Mouse (Mus musculus): Measurements from ENCODE around the gene Mical2. TPM values are rescaled to one million over a fixed set of nuclear protein-coding genes. Genes with fewer than 3 reads are reported as not detected.

Mical2 gene
- polyA plus RNA-seq, 1 experiment from 2014 or later, result 1.2 TPM

DNA sequence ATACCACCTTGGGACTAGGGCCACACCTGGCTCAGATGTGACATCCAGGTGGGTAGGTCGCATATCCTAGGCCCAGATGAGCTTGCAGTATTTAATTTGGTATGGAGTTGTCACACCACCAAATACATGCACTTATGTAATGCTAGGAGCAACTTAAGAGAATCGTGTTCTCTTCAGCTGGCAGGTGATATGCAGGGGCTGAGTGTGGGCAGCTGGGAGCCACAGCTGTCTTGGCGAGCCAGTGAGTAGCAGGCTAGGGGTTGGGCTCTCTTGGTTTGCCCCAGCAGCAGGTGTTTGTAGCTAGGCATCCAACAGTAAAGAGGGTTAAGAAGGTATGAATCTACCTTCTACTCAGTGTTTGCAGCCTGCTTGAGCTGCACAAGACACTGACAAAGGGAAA lies 49.4 kb downstream of the Mical2 start:
- Histone ChIP-seq H3K4me3 (ENCODE audit: low read depth, low read length) (no peak overlapping the region), H3K9ac (ENCODE audit: low read length) (no peak overlapping the region), H3K27ac (ENCODE audit: low read depth, low read length) (no peak overlapping the region), H3K27me3 (ENCODE audit: control insufficient read depth, insufficient read depth, low read length) (no peaks in the 10 kb centered on the region), H3K4me1 (ENCODE audit: control insufficient read depth, insufficient read depth, low read length) (no peaks in the 10 kb centered on the region), H3K9me3 (ENCODE audit: control insufficient read depth, low read length) (no peaks in the 10 kb centered on the region), H3K36me3 (ENCODE audit: control insufficient read depth, insufficient read depth, low read length) (no peaks in the 10 kb centered on the region), H3K4me2 (no peak overlapping the region)
- ATAC-seq (ENCODE audit: low FRiP score), result no peak
- WGBS, result 80% methylated on average over 3 of the region's 3 CpGs
- no peak for DNase-seq (ENCODE audit: low spot score, missing footprints)

DNA sequence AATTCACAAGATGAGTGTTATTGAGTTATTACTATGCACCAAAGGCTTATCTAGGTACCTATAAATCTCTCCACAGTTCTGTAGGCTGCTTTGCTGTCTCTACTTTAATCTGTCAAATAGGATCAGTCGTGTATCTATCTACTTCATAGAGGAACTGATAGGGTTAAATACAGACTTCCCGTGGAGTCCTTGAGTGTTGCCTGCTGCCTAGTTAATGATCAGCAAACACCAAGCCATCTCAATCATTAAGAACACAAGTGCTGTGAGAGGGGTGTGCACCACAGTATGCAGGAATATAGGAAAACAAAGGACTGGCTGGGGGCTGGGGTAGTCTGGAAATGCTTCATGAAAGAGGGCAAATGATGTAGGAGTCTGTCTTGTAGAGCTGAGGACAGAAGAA lies 50.2 kb downstream of the Mical2 start:
- no peaks in the 10 kb centered on the region for H3K9me3 ChIP-seq (ENCODE audit: control insufficient read depth, low read length)
- H3K4me2 ChIP-seq, result no peak overlapping the region
- no peak for ATAC-seq (ENCODE audit: low FRiP score)
- no peak for DNase-seq (ENCODE audit: low spot score, missing footprints)
- H3K4me3 ChIP-seq (ENCODE audit: low read depth, low read length), result no peak overlapping the region
- no peaks in the 10 kb centered on the region for H3K4me1 ChIP-seq (ENCODE audit: control insufficient read depth, insufficient read depth, low read length)
- WGBS, result 65% methylated on average over 2 of the region's 2 CpGs
- H3K36me3 ChIP-seq (ENCODE audit: control insufficient read depth, insufficient read depth, low read length), result no peaks in the 10 kb centered on the region
- H3K27ac ChIP-seq (ENCODE audit: low read depth, low read length), result no peak overlapping the region
- H3K9ac ChIP-seq (ENCODE audit: low read length), result no peak overlapping the region
- H3K27me3 ChIP-seq (ENCODE audit: control insufficient read depth, insufficient read depth, low read length), result no peaks in the 10 kb centered on the region

DNA sequence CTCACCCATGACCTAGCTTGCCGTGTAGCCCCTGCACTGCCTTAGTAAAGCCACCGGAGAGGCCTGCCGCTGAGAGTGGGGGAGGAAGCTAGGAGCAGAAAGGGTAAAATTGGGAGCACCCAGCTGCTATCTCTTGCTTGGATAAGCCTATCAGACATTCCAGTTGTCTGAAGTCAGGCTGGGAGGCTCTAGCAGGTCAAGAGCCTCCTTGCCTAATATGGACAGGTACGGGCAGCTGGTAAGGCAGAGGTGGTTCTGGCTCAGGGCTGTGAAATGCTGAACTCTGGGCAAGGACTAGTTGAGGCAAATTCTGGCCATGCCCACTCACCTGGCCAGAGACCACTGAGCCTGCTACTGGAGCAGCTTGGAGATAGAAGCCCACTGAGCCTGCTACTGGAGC lies 51.2 kb downstream of the Mical2 start:
- Histone ChIP-seq H3K9ac (ENCODE audit: low read length) (no peak overlapping the region), H3K4me2 (no peak overlapping the region), H3K4me1 (ENCODE audit: control insufficient read depth, insufficient read depth, low read length) (no peaks in the 10 kb centered on the region), H3K36me3 (ENCODE audit: control insufficient read depth, insufficient read depth, low read length) (no peaks in the 10 kb centered on the region), H3K9me3 (ENCODE audit: control insufficient read depth, low read length) (no peaks in the 10 kb centered on the region), H3K4me3 (ENCODE audit: low read depth, low read length) (no peak overlapping the region), H3K27me3 (ENCODE audit: control insufficient read depth, insufficient read depth, low read length) (no peaks in the 10 kb centered on the region), H3K27ac (ENCODE audit: low read depth, low read length) (no peak overlapping the region)
- no peak for DNase-seq (ENCODE audit: low spot score, missing footprints)
- no peak for ATAC-seq (ENCODE audit: low FRiP score)
- 88% methylated on average over 4 of the region's 4 CpGs for WGBS

DNA sequence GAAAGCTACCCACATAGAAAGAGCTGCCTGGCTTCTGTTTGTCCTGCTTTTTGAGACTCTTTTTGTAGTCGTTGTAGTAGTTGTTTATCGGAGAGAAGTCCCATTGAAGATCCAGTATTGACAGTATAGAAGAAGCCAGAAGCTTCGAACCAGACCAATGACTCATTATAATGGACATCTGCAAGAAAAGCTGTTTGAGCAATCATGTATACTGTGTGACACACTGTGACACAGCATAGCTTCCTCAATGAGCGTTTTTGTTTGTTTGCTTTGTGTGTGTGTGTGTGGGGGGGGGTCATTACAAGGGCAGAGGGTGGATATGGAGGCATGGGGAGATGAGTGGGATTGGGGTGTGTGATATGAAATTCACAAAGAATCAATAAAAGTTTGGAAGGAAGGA lies 53.0 kb downstream of the Mical2 start:
- no peak for ATAC-seq (ENCODE audit: low FRiP score)
- no peaks in the 10 kb centered on the region for H3K36me3 ChIP-seq (ENCODE audit: control insufficient read depth, insufficient read depth, low read length)
- H3K4me3 ChIP-seq (ENCODE audit: low read depth, low read length), result no peak overlapping the region

DNA sequence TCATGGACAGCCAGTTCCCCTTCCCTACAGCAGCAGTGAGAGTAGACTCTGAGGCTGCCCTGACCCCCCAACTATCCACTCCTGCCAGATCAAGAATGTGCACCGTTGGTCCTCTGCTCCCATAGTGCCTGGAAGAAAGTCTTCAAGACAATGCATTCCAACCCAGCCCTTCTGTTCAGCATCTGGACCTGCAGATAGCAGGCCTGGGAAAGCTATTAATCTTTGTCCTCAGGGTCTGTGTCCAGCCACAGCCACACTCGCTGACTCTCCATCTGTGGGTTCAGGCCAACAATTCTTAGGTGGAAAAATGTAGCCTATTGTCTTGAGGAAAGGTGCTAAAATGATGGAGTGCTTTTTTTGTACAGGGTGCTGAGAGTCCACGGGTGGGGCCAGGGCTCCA lies 54.8 kb downstream of the Mical2 start:
- Histone ChIP-seq H3K9ac (ENCODE audit: low read length) (no peak overlapping the region), H3K4me3 (ENCODE audit: low read depth, low read length) (no peak overlapping the region), H3K4me2 (no peak overlapping the region), H3K36me3 (ENCODE audit: control insufficient read depth, insufficient read depth, low read length) (no peaks in the 10 kb centered on the region), H3K27me3 (ENCODE audit: control insufficient read depth, insufficient read depth, low read length) (no peaks in the 10 kb centered on the region), H3K9me3 (ENCODE audit: control insufficient read depth, low read length) (no peaks in the 10 kb centered on the region), H3K4me1 (ENCODE audit: control insufficient read depth, insufficient read depth, low read length) (no peaks in the 10 kb centered on the region), H3K27ac (ENCODE audit: low read depth, low read length) (no peak overlapping the region)
- ATAC-seq (ENCODE audit: low FRiP score), result no peak
- DNase-seq (ENCODE audit: low spot score, missing footprints), result no peak
- WGBS, result 69% methylated on average over 3 of the region's 3 CpGs

More for the DNA sequence above, 53.0 kb downstream of the Mical2 start:
- WGBS, result 64% methylated on average over 4 of the region's 4 CpGs
- H3K9me3 ChIP-seq (ENCODE audit: control insufficient read depth, low read length), result no peaks in the 10 kb centered on the region
- no peak overlapping the region for H3K9ac ChIP-seq (ENCODE audit: low read length)
- H3K27ac ChIP-seq (ENCODE audit: low read depth, low read length), result no peak overlapping the region
- no peak overlapping the region for H3K4me2 ChIP-seq
- no peaks in the 10 kb centered on the region for H3K4me1 ChIP-seq (ENCODE audit: control insufficient read depth, insufficient read depth, low read length)
- DNase-seq (ENCODE audit: low spot score, missing footprints), result no peak
- H3K27me3 ChIP-seq (ENCODE audit: control insufficient read depth, insufficient read depth, low read length), result no peaks in the 10 kb centered on the region

DNA sequence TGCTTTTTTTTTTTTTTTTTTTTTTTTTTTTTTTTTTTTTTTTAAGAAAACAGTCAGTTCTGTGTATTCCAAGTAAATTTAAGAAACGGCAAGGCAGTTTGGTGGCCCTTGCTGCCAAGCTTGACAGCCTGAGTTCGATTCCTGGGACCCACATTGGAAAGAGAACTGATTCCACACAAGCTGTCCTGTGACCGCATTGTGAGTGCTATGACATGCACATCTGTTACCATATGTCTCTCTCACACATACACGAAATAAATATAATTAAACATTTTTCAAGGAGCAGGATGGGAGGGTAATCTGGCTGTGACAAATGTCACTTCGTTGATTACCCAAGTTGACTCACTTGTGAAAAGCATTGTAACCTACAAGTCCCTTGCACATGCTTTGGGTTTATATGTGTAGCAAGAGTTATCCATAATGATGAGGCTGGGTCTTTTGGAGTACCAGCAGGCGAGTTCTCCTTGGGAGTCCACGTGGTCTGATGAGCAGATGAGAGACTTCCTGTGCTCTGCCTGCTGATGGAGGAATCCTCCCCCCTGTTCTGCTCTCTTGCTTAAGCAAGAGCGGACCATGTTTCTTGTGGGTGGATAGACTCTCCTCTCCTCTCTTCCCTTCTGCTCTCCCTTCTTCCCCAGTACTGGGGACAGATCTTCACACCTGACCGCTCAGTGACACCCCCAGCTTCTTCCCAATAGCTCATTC lies 58.1 kb downstream of the Mical2 start:
- no peak overlapping the region for H3K27ac ChIP-seq (ENCODE audit: low read depth, low read length)
- H3K27me3 ChIP-seq (ENCODE audit: control insufficient read depth, insufficient read depth, low read length), result no peaks in the 10 kb centered on the region
- ATAC-seq (ENCODE audit: low FRiP score) (no peak), DNase-seq (ENCODE audit: low spot score, missing footprints) (no peak)
- H3K4me2 ChIP-seq, result no peak overlapping the region
- H3K9me3 ChIP-seq (ENCODE audit: control insufficient read depth, low read length), result no peaks in the 10 kb centered on the region
- H3K36me3 ChIP-seq (ENCODE audit: control insufficient read depth, insufficient read depth, low read length), result no peaks in the 10 kb centered on the region
- no peak overlapping the region for H3K9ac ChIP-seq (ENCODE audit: low read length)
- no peaks in the 10 kb centered on the region for H3K4me1 ChIP-seq (ENCODE audit: control insufficient read depth, insufficient read depth, low read length)
- H3K4me3 ChIP-seq (ENCODE audit: low read depth, low read length), result no peak overlapping the region
- WGBS, result 83% methylated on average over 9 of the region's 9 CpGs

DNA sequence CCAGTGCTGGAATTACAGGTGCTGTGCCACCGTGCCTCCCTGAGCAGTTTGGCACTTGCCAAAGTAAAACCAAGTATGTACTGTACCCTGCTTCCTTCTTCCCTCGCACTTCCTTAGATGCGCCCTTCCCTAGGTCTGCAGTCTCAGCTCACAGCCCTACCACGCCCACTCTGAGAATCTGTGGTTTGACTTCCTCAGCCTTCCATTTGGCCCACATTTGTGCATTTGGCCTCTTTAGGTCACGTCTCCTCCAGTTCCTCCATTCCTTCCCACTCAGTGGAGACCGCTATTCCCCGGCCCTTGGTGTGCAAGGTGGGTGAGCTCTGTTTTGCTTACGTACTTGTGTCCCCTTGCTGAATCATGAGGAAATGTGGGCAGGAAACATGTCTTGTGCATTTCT lies 59.9 kb downstream of the Mical2 start:
- H3K9ac ChIP-seq (ENCODE audit: low read length), result no peak overlapping the region
- no peak overlapping the region for H3K27ac ChIP-seq (ENCODE audit: low read depth, low read length)
- no peaks in the 10 kb centered on the region for H3K36me3 ChIP-seq (ENCODE audit: control insufficient read depth, insufficient read depth, low read length)
- no peak overlapping the region for H3K4me3 ChIP-seq (ENCODE audit: low read depth, low read length)
- H3K9me3 ChIP-seq (ENCODE audit: control insufficient read depth, low read length), result no peaks in the 10 kb centered on the region
- no peaks in the 10 kb centered on the region for H3K27me3 ChIP-seq (ENCODE audit: control insufficient read depth, insufficient read depth, low read length)
- ATAC-seq (ENCODE audit: low FRiP score) (no peak), DNase-seq (ENCODE audit: low spot score, missing footprints) (no peak)
- 89% methylated on average over 8 of the region's 8 CpGs for WGBS
- H3K4me2 ChIP-seq, result no peak overlapping the region
- no peaks in the 10 kb centered on the region for H3K4me1 ChIP-seq (ENCODE audit: control insufficient read depth, insufficient read depth, low read length)

DNA sequence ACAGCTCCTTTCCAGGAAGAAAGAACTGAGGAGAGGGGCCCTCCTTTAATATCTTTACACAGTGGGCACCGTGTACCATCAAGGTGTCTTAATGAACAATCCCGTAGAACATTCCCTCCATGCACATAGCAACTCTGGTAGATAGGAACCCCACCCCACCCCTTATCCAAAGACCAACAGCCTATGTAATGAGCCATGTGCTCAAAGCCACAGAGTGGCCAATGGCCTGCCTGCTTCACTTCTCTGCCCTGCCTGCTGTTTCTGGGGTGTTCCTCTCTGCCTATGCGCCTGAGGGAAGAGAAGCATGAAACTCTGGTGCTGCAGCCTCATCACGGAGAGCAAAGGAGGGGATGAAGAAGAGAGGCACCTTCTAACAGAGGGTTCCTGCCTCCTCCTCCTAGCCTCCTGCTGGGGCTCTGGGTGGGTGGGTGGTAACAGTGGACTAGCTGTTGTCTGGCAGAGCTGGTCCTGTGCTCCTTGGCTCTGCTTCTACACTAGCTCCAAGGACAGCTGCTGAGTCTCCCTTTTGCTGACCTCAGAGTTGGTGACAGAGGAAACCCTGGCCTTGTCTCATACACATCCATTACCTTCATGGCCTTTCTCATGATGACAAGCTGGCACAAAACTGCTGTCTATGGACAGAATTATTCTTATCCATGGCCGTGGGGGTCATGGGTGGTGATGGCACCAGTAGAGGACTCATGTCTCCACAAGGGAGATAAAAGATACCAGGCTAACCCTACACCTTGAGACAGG lies 62.9 kb downstream of the Mical2 start:
- no peak overlapping the region for H3K27ac ChIP-seq (ENCODE audit: low read depth, low read length)
- WGBS, result 92% methylated on average over 5 of the region's 5 CpGs
- no peak overlapping the region for H3K9ac ChIP-seq (ENCODE audit: low read length)
- ATAC-seq (ENCODE audit: low FRiP score) (no peak), DNase-seq (ENCODE audit: low spot score, missing footprints) (no peak)
- no peak overlapping the region for H3K4me2 ChIP-seq
- no peaks in the 10 kb centered on the region for H3K27me3 ChIP-seq (ENCODE audit: control insufficient read depth, insufficient read depth, low read length)
- H3K4me3 ChIP-seq (ENCODE audit: low read depth, low read length), result no peak overlapping the region
- H3K4me1 ChIP-seq (ENCODE audit: control insufficient read depth, insufficient read depth, low read length), result no peaks in the 10 kb centered on the region
- no peaks in the 10 kb centered on the region for H3K9me3 ChIP-seq (ENCODE audit: control insufficient read depth, low read length)
- no peaks in the 10 kb centered on the region for H3K36me3 ChIP-seq (ENCODE audit: control insufficient read depth, insufficient read depth, low read length)

DNA sequence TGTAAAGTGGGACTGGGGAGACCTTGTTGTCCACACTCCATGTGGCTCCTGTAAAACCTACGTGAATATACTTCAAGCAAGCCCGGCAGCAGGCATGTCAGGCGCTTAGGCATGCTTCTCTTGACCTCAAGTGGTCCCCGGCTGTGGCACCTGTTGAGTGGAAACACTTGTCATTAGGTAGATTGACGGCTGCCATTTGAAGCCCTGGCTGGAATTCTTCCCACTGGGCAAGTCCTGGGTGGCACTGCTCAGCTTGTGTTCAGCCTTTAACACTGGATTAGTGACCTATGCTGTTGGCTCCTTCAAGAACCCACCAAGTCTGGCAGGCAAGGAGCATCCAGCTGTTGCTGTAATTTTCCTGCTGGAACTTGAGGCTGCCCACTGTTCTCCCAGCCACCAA lies 63.9 kb downstream of the Mical2 start:
- H3K4me1 ChIP-seq (ENCODE audit: control insufficient read depth, insufficient read depth, low read length), result no peaks in the 10 kb centered on the region
- no peak overlapping the region for H3K9ac ChIP-seq (ENCODE audit: low read length)
- ATAC-seq (ENCODE audit: low FRiP score), result no peak
- DNase-seq (ENCODE audit: low spot score, missing footprints), result no peak
- H3K27me3 ChIP-seq (ENCODE audit: control insufficient read depth, insufficient read depth, low read length), result no peaks in the 10 kb centered on the region
- no peaks in the 10 kb centered on the region for H3K9me3 ChIP-seq (ENCODE audit: control insufficient read depth, low read length)
- no peak overlapping the region for H3K4me3 ChIP-seq (ENCODE audit: low read depth, low read length)
- no peaks in the 10 kb centered on the region for H3K36me3 ChIP-seq (ENCODE audit: control insufficient read depth, insufficient read depth, low read length)
- WGBS, result 71% methylated on average over 5 of the region's 5 CpGs
- H3K27ac ChIP-seq (ENCODE audit: low read depth, low read length), result no peak overlapping the region
- no peak overlapping the region for H3K4me2 ChIP-seq

All from midbrain, embryonic 11.5 days (tissue).